Mouse (Mus musculus) intestine, embryonic 15.5 days (tissue): Measurements from ENCODE around the gene Tmem242. TPM values are rescaled to one million over a fixed set of nuclear protein-coding genes. Genes with fewer than 3 reads are reported as not detected.

Experiments used
- ATAC-seq: fragments of 200-750 bp; cut with Nextera tagmentation; 2 replicates; pipeline ENCODE4 v1.8.0; 2017; ENCODE audit warnings: moderate TSS enrichment, moderate library complexity
- H3K27ac ChIP-seq: fragments of 300-500 bp; sonication (generic); 2 replicates; pipeline ENCODE4 v1.5.1; 2015; ENCODE audit warnings: mild to moderate bottlenecking, inconsistent platforms
- H3K27me3 ChIP-seq: fragments of 300-500 bp; sonication (generic); replicated peaks from 2 replicates; pipeline ENCODE4 v1.6.1; 2015; ENCODE audit warnings: inconsistent platforms
- H3K36me3 ChIP-seq: fragments of 300-500 bp; sonication (generic); 2 replicates; pipeline ENCODE4 v1.6.1; 2015; ENCODE audit warnings: inconsistent platforms
- H3K4me1 ChIP-seq: fragments of 300-500 bp; sonication (generic); replicated peaks from 2 replicates; pipeline ENCODE4 v1.6.1; 2015; ENCODE audit warnings: inconsistent platforms
- H3K4me2 ChIP-seq: fragments of 300-500 bp; sonication (generic); replicated peaks from 2 replicates; pipeline ENCODE4 v1.6.1; 2015; ENCODE audit warnings: mild to moderate bottlenecking, inconsistent platforms
- H3K4me3 ChIP-seq: fragments of 300-500 bp; sonication (generic); replicated peaks from 2 replicates; pipeline ENCODE4 v1.5.1; 2015; ENCODE audit warnings: inconsistent platforms
- H3K9ac ChIP-seq: fragments of 300-500 bp; sonication (generic); 2 replicates; pipeline ENCODE4 v1.6.1; 2015; ENCODE audit warnings: inconsistent platforms
- H3K9me3 ChIP-seq: fragments of 300-500 bp; sonication (generic); 2 replicates; pipeline ENCODE4 v1.6.1; 2016; ENCODE audit warnings: inconsistent platforms
- WGBS: fragments of 180-500 bp; shearing (Covaris S2); methylation state at CpG from one replicate; pipeline ENCODE4 v1.1.7; 2015; 5-methylcytosine and 5-hydroxymethylcytosine counted together
- polyA plus RNA-seq: library from polyadenylated mRNA; unstranded; fragments of >200 nt; fragmentation: Nextera tagmentation; extraction: Ambion mirVana; gene quantifications from 2 replicates; pipeline ENCODE4 v1.2.1, GENCODE M21; 2015

The Tmem242 gene
- 114 and 124 TPM in 2 replicates for polyA plus RNA-seq

DNA sequence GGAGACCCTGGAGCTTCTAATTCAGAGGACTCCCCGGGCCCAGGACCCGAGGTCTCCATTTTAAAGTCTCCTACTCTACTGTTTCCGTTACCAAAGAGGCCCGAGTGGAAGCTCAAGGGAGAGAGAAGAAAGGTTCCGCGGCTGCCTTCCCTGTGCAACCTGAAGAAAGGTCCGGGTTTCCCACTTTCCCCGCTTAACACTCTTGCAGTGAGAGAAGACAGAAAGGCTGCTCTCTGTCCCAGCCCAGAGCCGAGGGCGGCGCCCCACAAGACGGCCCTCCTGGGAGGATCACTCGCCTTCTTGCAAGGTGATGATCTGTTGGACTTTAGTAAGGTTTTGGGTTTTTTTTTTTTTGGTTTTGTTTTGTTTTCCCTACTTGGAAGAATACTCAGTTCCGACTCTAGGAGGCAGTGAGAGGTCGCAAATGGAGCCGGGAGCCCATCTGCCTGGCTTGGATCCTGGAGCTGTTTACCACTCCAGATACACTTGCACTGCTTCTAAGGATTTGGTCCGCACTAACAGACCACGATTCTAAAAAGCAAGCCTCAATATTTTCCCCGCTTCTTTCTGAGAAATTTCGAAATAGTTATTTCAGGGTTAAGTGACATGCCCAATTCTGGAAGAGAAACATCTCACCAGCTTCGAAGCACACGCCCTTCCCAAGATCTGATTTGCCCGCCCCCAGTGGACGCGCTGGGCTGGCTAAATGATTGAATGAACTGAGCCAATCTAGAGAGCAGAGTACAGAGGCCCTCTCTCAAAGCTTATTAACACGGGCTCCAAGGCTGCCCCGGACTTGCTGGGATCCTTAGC is at the start of gene Tmem242:
Gene Tmem242, minus strand, starts transcription at position 101 of the 813 bp plus-strand sequence.
- ATAC-seq: peak; percentile 95
- under 1% methylated on average over 27 of the region's 27 CpGs for WGBS
- Histone ChIP-seq H3K4me2 (peak within 1 kb of the TSS; percentile 79), H3K36me3 (no peaks in the 10 kb centered on the region), H3K4me3 (peak within 1 kb of the TSS; percentile 66), H3K9ac (peak within 1 kb of the TSS; percentile 79), H3K27ac (peak within 1 kb of the TSS; percentile 85), H3K27me3 (no peaks in the 10 kb centered on the region), H3K9me3 (no peaks in the 10 kb centered on the region), H3K4me1 (peaks cover 4% of the 10 kb centered on the region)

DNA sequence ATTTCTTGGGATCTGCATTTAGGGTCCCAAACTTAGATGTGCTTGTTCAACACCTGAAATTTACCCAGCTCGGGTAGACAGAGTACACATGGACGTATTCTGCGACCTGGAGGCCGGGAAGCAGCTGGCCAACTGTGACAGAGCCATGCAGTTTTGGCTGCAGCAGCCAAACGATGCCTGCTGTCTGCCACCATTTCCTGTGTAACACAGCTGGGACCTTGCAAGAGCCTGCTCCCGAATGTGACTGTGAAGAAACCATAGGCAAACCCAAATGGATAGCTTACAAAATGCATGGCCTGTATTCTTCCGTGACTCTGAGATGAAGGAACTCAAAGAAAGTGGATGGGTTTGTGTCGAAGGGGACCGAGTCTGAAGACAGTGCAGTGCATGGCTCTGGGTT is 48.1 kb upstream of the Tmem242 start:
- ATAC-seq: no peak

DNA sequence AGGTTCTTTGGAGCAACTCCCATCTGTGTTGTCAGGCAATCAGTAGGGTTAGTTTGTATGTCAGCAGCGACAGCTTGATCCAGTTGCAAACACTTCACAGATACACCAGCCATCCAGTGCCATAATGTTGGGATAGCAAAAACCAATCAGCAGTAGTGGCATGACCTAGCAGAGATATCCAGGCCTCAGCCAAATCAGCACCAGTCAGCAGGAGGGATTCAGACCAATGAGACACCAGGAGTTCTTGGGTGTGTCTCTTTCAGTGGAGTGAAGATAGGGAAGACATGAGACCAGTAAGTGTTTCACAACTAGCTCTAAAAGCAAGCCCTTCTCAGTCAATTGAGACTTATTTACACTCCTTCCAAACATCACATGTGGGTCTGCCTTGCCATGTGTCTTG is 44.6 kb upstream of the Tmem242 start:
- Histone ChIP-seq H3K9me3 (no peaks in the 10 kb centered on the region), H3K4me2 (no peak overlapping the region), H3K4me3 (no peak overlapping the region), H3K9ac (no peak overlapping the region), H3K36me3 (no peaks in the 10 kb centered on the region), H3K4me1 (no peaks in the 10 kb centered on the region), H3K27me3 (no peaks in the 10 kb centered on the region; the same call in 1 of the 2 replicates), H3K27ac (no peak overlapping the region)
- ATAC-seq: no peak
- 92% methylated on average over 1 of the region's 1 CpGs for WGBS

More for the DNA sequence above, 48.1 kb upstream of the Tmem242 start:
- H3K4me3 ChIP-seq: no peak overlapping the region
- 49% methylated on average over 9 of the region's 9 CpGs for WGBS
- H3K27me3 ChIP-seq: no peaks in the 10 kb centered on the region; the same call in 1 of the 2 replicates
- no peaks in the 10 kb centered on the region for H3K36me3 ChIP-seq
- peak overlapping the region; percentile 30; the same call in 1 of the 2 replicates for H3K4me2 ChIP-seq
- H3K9me3 ChIP-seq: no peaks in the 10 kb centered on the region
- peaks cover under 1% of the 10 kb centered on the region; the same call in 1 of the 2 replicates for H3K4me1 ChIP-seq
- H3K27ac ChIP-seq: no peak overlapping the region
- 0 out of 2 replicates have a peak overlapping the region, but pooled peaks have one; percentile 8 for H3K9ac ChIP-seq

DNA sequence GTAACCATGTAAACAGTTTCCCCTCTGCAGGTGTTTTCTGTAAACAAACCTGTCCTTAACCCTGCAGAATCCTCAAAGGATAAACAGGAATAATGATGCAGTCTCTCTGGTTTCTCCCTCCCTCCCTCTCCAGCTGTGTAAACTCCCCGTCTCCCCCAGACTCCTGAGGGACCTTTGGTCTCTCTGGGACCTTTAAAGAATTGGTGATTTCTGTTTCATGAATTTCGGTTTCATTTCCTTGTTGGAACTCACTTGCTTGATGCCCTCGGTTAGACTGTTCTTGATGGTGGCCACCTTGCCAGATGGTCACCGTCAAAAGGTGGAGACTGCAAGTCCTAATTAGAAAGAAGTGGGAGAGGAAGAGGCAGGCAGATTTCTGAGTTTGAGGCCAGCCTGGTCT is 43.4 kb upstream of the Tmem242 start:
- ATAC-seq: no peak; the same call in 1 of the 2 replicates
- H3K4me3 ChIP-seq: no peak overlapping the region
- WGBS: 47% methylated on average over 4 of the region's 4 CpGs

DNA sequence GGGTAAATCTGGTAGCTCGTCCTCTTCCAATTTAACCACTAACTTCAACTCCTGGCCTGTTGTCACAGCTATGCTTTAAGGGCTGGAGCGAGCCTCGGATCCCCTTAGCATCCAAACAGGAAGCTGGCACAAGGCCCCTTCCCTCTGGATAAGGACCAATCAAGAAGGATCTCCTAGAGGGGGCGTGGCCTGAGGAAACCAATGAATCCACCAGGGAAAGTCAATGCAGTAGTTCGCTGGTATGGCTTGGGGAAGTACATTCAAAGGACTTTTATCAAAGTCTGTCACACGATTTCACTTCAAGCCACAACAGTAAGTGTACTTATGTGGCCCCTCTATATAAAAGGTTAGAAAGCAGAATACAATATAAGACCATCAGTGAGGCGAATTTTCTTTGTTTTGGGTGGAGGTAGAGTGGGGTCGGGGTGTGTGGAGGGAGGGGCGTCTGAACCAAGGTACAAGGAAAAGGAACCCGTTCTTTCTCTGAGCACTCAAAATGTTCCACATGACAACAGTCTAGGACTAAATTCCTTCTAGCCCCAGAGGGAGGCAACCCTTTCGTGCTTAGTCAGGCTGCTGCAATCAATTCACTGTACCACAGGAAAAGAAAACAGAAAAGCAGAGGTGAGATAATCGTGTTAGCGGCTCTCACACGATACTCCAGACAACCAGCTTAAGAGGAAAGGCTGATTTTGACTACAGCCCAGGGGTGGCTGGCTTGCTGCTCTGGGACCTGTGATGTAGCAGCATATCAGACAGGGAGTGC is 36.1 kb upstream of the Tmem242 start:
- H3K9ac ChIP-seq: no peak overlapping the region
- WGBS: 60% methylated on average over 14 of the region's 14 CpGs
- no peaks in the 10 kb centered on the region for H3K36me3 ChIP-seq
- no peaks in the 10 kb centered on the region for H3K27me3 ChIP-seq
- no peak overlapping the region for H3K4me3 ChIP-seq
- ATAC-seq: no peak
- no peaks in the 10 kb centered on the region for H3K4me1 ChIP-seq
- no peak overlapping the region for H3K27ac ChIP-seq
- H3K4me2 ChIP-seq: no peak overlapping the region
- no peaks in the 10 kb centered on the region for H3K9me3 ChIP-seq

More for the DNA sequence above, 43.4 kb upstream of the Tmem242 start:
- no peak overlapping the region for H3K27ac ChIP-seq
- H3K36me3 ChIP-seq: no peaks in the 10 kb centered on the region
- H3K9me3 ChIP-seq: no peaks in the 10 kb centered on the region
- H3K9ac ChIP-seq: no peak overlapping the region
- H3K4me2 ChIP-seq: no peak overlapping the region
- H3K4me1 ChIP-seq: no peaks in the 10 kb centered on the region
- no peaks in the 10 kb centered on the region for H3K27me3 ChIP-seq

DNA sequence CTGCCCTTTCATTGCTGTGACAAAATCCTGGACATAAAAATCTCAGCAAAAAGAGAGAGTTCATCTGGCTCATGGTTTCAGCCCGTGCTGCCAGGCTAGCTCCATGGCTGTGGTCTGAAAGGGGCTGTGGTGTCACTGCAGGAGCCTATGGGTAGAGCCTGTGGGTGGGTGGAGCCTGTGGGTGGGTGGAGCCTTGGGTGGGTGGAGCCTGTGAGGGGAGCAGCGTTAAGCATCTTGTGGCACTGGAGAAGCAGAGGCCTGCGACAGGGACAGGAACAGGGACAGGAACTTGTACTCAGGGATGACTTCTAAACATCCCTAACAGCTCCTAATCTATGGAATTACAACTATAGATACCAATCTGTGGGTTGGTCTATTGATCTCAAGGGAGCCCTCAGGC is 32.2 kb upstream of the Tmem242 start:
- H3K4me2 ChIP-seq: no peak overlapping the region
- H3K27ac ChIP-seq: no peak overlapping the region
- WGBS: 48% methylated on average over 3 of the region's 3 CpGs
- no peak overlapping the region for H3K4me3 ChIP-seq
- no peaks in the 10 kb centered on the region for H3K27me3 ChIP-seq
- no peaks in the 10 kb centered on the region for H3K36me3 ChIP-seq
- H3K9ac ChIP-seq: no peak overlapping the region
- H3K9me3 ChIP-seq: no peaks in the 10 kb centered on the region
- no peak for ATAC-seq
- no peaks in the 10 kb centered on the region for H3K4me1 ChIP-seq

DNA sequence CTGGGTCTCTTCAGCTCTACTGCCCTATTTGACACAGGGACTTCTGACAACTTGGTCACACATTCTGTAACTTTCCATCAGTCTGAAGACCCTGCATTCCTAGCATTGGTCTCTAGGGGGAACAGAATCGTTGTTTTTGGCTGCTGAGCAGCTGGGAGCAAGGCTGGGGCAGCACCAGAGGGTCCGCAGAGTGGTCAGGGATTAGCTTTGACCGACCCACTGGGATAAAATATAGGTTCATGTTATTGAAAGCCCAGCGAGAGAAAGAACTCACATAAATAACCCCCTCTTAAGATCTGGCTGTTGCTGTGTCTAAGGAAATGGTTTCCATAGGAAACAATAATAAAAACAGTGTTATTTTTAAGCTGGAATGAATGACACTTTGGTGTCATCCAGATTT is 27.1 kb upstream of the Tmem242 start:
- 40% methylated on average over 4 of the region's 4 CpGs for WGBS
- no peak overlapping the region for H3K4me2 ChIP-seq
- ATAC-seq: no peak
- no peak overlapping the region for H3K4me3 ChIP-seq
- H3K9ac ChIP-seq: no peak overlapping the region
- no peaks in the 10 kb centered on the region for H3K27me3 ChIP-seq
- H3K36me3 ChIP-seq: no peaks in the 10 kb centered on the region
- H3K9me3 ChIP-seq: no peaks in the 10 kb centered on the region
- H3K4me1 ChIP-seq: no peaks in the 10 kb centered on the region
- no peak overlapping the region for H3K27ac ChIP-seq

DNA sequence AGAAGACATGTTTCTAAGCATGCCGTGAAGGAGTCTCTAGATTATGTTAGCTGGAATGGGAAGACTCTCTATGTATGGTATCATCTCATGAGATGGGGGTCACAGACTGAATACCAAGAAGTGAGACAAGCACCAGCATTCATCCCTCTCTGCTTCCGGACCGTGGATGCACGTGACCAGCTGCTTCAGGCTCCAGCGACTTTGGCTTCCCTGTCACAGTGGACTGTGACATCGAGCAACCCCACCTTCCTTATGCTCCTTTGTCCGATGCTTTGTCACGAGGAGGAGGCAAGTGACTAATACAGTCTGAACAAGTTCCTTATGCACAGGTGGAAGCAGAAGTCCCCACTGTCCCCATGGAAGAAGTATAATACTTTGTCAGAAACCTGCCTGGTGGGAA is 26.7 kb upstream of the Tmem242 start:
- WGBS: 84% methylated on average over 8 of the region's 8 CpGs
- ATAC-seq: no peak

DNA sequence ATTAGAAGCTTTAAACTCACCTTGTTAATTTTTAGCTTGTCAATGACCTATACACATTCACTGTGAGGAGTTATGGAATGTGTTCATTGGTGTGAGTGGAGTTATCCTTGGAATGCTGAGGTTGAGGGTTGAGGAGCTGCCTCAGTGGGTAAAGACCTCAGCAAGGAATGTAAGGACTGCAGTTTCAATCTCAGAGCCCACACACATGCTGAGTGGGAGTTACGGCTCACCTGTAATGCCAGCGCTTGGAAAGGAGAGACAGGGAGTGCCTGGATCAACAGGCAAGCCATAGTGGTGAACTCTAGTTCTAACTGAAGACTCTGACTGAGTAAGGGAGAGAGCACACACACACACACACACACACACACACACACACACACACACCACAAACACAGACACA is 23.9 kb upstream of the Tmem242 start:
- Histone ChIP-seq H3K27ac (no peak overlapping the region), H3K4me1 (no peaks in the 10 kb centered on the region), H3K27me3 (no peaks in the 10 kb centered on the region), H3K9ac (no peak overlapping the region), H3K4me2 (no peak overlapping the region), H3K4me3 (no peak overlapping the region), H3K36me3 (no peaks in the 10 kb centered on the region), H3K9me3 (no peaks in the 10 kb centered on the region)
- no peak for ATAC-seq
- WGBS: 74% methylated on average over 2 of the region's 2 CpGs

More for the DNA sequence above, 26.7 kb upstream of the Tmem242 start:
- H3K4me3 ChIP-seq: no peak overlapping the region
- no peaks in the 10 kb centered on the region for H3K27me3 ChIP-seq
- H3K9ac ChIP-seq: no peak overlapping the region
- H3K36me3 ChIP-seq: no peaks in the 10 kb centered on the region
- no peak overlapping the region for H3K27ac ChIP-seq
- no peaks in the 10 kb centered on the region for H3K9me3 ChIP-seq
- H3K4me2 ChIP-seq: no peak overlapping the region
- H3K4me1 ChIP-seq: no peaks in the 10 kb centered on the region

DNA sequence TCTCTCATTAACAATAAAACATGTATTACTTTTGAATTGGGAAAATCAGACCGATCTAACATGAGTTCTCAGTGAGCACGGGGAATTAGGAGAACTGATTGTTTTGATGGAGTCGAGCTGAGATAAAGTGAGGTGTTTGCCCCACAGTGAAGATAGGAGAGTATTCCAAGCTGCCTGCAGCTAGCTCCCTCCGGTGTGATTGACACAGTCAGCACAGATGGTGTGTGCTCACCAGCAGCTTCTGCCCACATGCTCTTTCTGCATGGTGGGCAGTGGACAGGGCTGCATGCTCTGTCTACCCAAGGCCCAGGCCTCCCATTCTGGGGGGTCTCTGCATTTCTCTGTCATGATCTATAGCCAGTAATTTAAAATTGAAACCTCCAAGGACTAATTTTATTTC is 13.6 kb upstream of the Tmem242 start:
- WGBS: 80% methylated on average over 4 of the region's 4 CpGs
- Histone ChIP-seq H3K4me2 (no peak overlapping the region), H3K27me3 (no peaks in the 10 kb centered on the region), H3K4me1 (no peaks in the 10 kb centered on the region), H3K4me3 (no peak overlapping the region), H3K27ac (no peak overlapping the region), H3K9me3 (no peaks in the 10 kb centered on the region), H3K9ac (no peak overlapping the region), H3K36me3 (no peaks in the 10 kb centered on the region)
- no peak for ATAC-seq

DNA sequence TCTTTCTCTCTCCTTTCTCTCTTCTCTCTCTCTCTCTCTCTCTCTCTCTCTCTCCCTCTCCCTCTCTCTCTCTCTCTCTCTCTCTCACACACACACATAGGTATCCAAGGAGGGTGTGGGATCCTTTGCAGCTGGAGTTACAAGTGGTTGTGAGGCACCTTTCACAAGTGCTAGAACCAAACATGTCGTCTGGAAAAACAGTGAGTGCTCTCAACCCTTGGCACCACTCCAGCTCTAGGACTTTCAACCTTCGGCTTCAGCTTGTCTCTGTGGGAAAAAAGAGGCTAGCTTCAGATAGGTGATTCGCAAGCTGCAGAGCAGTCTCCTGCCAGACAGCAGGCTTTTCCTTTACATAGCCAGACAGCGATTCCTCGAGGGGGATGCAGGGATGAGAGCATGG is 3.7 kb upstream of the Tmem242 start:
- H3K27ac ChIP-seq: no peak overlapping the region
- H3K27me3 ChIP-seq: no peaks in the 10 kb centered on the region
- H3K9me3 ChIP-seq: no peaks in the 10 kb centered on the region
- H3K4me1 ChIP-seq: peaks cover 4% of the 10 kb centered on the region
- 34% methylated on average over 5 of the region's 5 CpGs for WGBS
- no peaks in the 10 kb centered on the region for H3K36me3 ChIP-seq
- no peak overlapping the region for H3K4me3 ChIP-seq
- H3K4me2 ChIP-seq: no peak overlapping the region
- no peak for ATAC-seq
- no peak overlapping the region for H3K9ac ChIP-seq

DNA sequence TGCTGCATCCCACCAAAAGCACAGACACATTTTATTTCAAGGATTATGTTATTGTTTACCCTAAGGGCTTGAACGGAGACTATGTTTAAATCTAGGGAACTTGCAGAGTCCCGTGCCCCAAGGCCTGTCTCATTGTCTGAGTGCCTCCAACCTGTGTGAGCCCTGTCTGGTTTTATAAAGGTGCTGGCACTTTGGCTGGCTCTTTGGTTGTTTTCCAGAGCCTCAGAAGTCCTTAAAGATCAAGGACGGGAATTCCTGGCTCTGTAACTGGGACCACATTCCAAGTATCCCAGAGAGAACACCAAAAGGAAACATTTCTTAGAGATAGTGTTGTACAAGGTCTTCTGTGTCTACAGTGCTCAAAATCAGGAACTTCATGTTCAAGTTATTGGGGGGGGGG is 3.2 kb upstream of the Tmem242 start:
- Histone ChIP-seq H3K4me1 (peaks cover 4% of the 10 kb centered on the region), H3K9ac (no peak overlapping the region), H3K4me2 (no peak overlapping the region), H3K36me3 (no peaks in the 10 kb centered on the region), H3K27me3 (no peaks in the 10 kb centered on the region), H3K27ac (no peak overlapping the region), H3K9me3 (no peaks in the 10 kb centered on the region), H3K4me3 (no peak overlapping the region)
- 42% methylated on average over 3 of the region's 3 CpGs for WGBS
- no peak for ATAC-seq
